Mouse (Mus musculus): ENCODE measurements at regions not wholly inside any gene's neighbourhood (a gene's known extent, or its start where the extent isn't known, plus 50 kb on each side); places are given as distances from the start of the nearest gene placed in this dataset.

DNA sequence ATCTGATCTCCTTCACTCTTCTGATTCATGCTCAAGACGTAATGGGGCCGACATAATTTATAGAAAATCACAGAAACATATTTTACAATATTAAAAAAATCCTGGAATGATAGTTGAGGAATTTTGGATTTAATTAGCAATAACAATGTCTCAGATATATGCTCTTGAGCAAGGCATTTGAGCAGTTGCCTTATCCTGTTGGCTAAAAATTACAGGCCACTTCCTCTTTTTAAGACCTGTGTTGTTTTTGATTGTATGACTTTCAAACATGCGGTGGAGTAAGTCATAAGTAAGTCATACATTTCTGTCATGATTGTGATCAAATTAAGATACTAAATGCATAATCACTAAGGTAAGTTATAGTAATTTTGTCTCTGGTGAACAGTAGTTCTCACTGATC is 387.5 kb downstream of the Nxph1 start:
- peak; percentile 35 for DNase-seq (ENCODE audit: low read depth)

DNA sequence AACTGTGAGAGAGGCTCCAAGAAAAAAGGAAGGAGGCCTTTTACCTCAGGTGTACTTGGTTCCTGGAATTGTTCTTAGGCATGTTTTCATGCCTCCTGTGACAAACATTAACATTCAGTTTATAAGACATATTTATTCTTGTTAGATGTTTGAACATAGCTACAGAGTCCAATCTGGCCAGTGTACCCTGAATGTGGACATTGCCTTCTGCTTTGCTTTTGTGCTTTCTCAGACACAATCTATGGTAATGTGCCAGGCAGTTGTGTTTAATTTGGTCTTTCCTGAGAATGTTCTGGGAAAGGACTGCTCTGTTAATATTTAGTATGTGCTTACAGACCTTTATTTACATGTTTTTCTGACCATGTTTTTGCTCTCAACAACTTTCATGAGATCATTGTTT is 436.0 kb downstream of the Nxph1 start:
- DNase-seq (ENCODE audit: low read depth), result no peak

DNA sequence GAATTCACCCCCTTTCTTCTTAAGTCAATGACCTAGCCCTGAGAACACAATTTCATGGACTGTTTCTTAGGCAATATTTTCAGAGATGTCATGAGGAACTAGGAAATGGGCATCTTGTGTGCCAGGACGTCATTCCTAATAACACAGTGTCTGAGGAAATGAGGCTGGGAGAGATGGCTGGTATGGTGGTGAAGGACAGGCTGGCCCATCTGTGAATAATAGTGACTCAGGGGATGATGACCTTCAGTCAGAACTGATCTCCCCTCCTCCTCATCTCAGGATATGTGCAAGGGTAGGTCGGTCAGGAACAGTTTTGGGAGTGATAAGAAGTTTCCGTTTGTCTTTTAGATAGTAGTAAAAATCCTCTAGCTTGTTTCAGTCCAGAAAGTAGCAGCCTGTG is 449.8 kb downstream of the Nxph1 start:
- DNase-seq (ENCODE audit: low read depth), result no peak

DNA sequence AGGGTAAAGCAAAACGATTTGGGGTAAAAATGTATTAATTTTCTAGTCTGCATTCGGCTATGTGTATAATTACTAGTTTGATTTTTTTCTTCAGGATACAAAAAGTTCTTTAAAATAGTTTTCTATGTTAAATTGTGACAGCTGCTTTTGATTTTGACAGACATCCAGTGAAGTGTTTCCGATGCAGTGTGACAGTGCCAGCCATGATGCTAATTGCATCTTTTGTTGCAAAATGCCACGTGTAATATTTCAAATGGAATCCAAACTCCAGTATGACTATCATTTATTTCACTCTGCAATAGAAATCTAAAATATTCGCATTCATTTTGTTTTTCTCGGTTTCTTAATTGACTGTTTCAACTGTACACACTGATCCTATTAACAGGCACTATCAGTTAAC is 457.8 kb downstream of the Nxph1 start:
- no peak for DNase-seq (ENCODE audit: low read depth)
